Mouse (Mus musculus) G1E (cell line): ENCODE data around the gene Setd5.

Experiments used
- CTCF ChIP-seq: IDR thresholded peaks from 2 replicates; pipeline ENCODE4 v1.5.1; 2012; ENCODE audit warnings: low read depth, low read length, inconsistent platforms, mixed read lengths
- GATA1 ChIP-seq: IDR thresholded peaks from 2 replicates; pipeline ENCODE4 v1.6.1; 2012; ENCODE audit warnings: borderline replicate concordance, low read length, inconsistent platforms, mixed read lengths
- POLR2AphosphoS5 ChIP-seq: IDR thresholded peaks from 2 replicates; pipeline ENCODE4 v1.6.1; 2012; ENCODE audit warnings: low read depth, low read length, inconsistent platforms; ENCODE audit not compliant: insufficient replicate concordance
- TAL1 ChIP-seq: conservative IDR thresholded peaks from 2 replicates; pipeline ENCODE4 v1.6.1; 2012; ENCODE audit warnings: low read depth, low read length, inconsistent platforms, mixed read lengths

DNA sequence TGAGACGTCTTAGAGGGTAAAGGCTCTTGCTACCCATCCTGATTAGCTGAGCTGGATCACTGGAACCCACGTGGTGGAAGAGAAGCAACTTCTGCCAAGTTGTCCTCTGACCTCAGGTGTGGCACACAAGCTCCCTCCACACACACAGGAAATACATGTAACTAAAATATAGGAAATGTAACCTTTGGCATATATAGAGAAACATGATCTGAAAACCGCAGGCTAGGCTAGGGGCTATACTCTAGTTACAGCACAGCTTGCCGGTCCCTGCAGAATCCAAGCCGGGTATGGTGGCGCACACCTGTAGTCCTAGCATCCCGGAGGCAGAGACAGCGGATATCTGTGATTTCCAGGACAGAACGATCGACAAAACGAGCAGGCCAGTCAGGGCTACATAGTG is 31.6 kb upstream of the Setd5 start:
- TF ChIP-seq CTCF: no peak
- TF ChIP-seq POLR2AphosphoS5: no peak
- TF ChIP-seq GATA1: no peak
- no peak for TF ChIP-seq TAL1
